ENCODE assay signal across 12 mouse cellular contexts in the genomic region with DNA sequence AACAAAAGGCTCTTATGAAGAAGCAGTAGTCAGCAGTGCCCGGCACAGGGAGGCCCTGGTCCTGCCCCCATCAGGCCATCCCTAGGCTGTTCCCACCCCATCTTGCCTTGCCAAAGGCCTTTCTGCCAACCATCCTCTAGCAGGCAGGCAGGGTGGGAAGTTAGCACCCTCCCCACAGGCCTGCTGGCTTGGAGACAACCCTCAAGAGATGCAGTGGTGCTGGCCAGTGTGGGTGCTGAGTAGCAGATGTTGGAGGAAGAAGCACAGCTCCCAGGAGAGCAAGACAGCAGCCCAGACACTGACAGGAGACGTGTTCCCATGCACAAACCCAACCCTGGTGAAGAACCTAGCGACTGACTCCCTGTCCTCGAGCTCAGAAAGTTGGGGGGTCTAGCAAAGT. TPM values are rescaled to one million over a fixed set of nuclear protein-coding genes. Genes with fewer than 3 reads are reported as not detected.
A peak's percentile ranks its signal among the peaks of the same experiment; 100 is the strongest.
DNase-seq lines count a peak whose midpoint lies in the region; ATAC-seq and TF ChIP-seq lines count a peak whose summit lies in the region.
"Had no signal": no experiment of that assay in that cellular context is flagged by ENCODE, and none has a peak within 500 bp of the region (broad histone marks: within the 10 kb centered on the region; RNA-seq: fewer than 3 reads in every experiment).

No protein-coding gene starts in this region.

- no peak for DNase-seq in kidney, adult 9 months
- peak; percentile 95 for DNase-seq in brain, adult 2 months (ENCODE audit: low read depth, low spot score)
- no peak for DNase-seq in hindbrain, embryonic 10.5 days (ENCODE audit: low spot score)
- no peak for DNase-seq in ovary, postnatal 14 days (ENCODE audit: low spot score)
- DNase-seq: adrenal gland, postnatal 14 days had no signal

- ATAC-seq in kidney, embryonic 14.5 days (ENCODE audit: low FRiP score, low TSS enrichment) = no peak
- no peak for ATAC-seq in midbrain, embryonic 15.5 days (replicated peaks)
- no peak for ATAC-seq in intestine, postnatal 0 days
- no peak for ATAC-seq in inflammation-experienced regulatory T-cells, adult 6 months

- H3K9ac ChIP-seq in kidney, embryonic 14.5 days (ENCODE audit: low read depth, low read length) = no peak overlapping the region; the same call in 1 of the 2 replicates
- no peak overlapping the region; the same call in 1 of the 2 replicates for H3K9ac ChIP-seq in midbrain, embryonic 15.5 days
- no peak overlapping the region for H3K9ac ChIP-seq in intestine, postnatal 0 days (ENCODE audit: low read depth, low read length)
- H3K9ac ChIP-seq: heart, embryonic 15.5 days had no signal

- peak overlapping the region; percentile 50; the same call in 1 of the 2 replicates for H3K4me2 ChIP-seq in kidney, embryonic 14.5 days (replicated peaks; ENCODE audit: low read depth, low read length)
- H3K4me2 ChIP-seq in midbrain, embryonic 15.5 days = peak overlapping the region; percentile 65
- H3K4me2 ChIP-seq in intestine, postnatal 0 days (replicated peaks; ENCODE audit: low read depth) = no peak overlapping the region

- H3K4me3 ChIP-seq in kidney, embryonic 14.5 days (ENCODE audit: low read length) = no peak overlapping the region
- H3K4me3 ChIP-seq in hindbrain, embryonic 10.5 days = peak overlapping the region; percentile 88
- peak overlapping the region; percentile 61 for H3K4me3 ChIP-seq in midbrain, embryonic 15.5 days
- no peak overlapping the region for H3K4me3 ChIP-seq in intestine, postnatal 0 days (ENCODE audit: low read depth, low read length)

- H3K36me3 ChIP-seq in kidney, embryonic 14.5 days (ENCODE audit: control insufficient read depth, insufficient read depth, low read length) = peaks cover 46% of the 10 kb centered on the region
- peaks cover 57% of the 10 kb centered on the region for H3K36me3 ChIP-seq in hindbrain, embryonic 10.5 days
- peaks cover 37% of the 10 kb centered on the region for H3K36me3 ChIP-seq in midbrain, embryonic 15.5 days (replicated peaks)
- H3K36me3 ChIP-seq in intestine, postnatal 0 days (ENCODE audit: control insufficient read depth, insufficient read depth) = peaks cover 15% of the 10 kb centered on the region
- H3K36me3 ChIP-seq: heart, embryonic 15.5 days had no signal

- 88% methylated on average over 4 of the region's 4 CpGs for WGBS in kidney, embryonic 14.5 days
- 79% methylated on average over 4 of the region's 4 CpGs for WGBS in hindbrain, embryonic 10.5 days
- WGBS in midbrain, embryonic 15.5 days = 70% methylated on average over 4 of the region's 4 CpGs
- 84% methylated on average over 4 of the region's 4 CpGs for WGBS in intestine, postnatal 0 days

- peaks cover 35% of the 10 kb centered on the region for H3K4me1 ChIP-seq in kidney, embryonic 14.5 days (ENCODE audit: control insufficient read depth, insufficient read depth, low read length)
- H3K4me1 ChIP-seq in hindbrain, embryonic 10.5 days (replicated peaks) = peaks cover 68% of the 10 kb centered on the region
- H3K4me1 ChIP-seq in midbrain, embryonic 15.5 days = peaks cover 51% of the 10 kb centered on the region
- 0 out of 2 replicates have a peak, but pooled peaks cover 3% of the 10 kb centered on the region for H3K4me1 ChIP-seq in intestine, postnatal 0 days (replicated peaks; ENCODE audit: control insufficient read depth, insufficient read depth, low read length)

- H3K27me3 ChIP-seq in kidney, embryonic 14.5 days (ENCODE audit: control insufficient read depth, insufficient read depth, low read length) = no peaks in the 10 kb centered on the region
- H3K27me3 ChIP-seq in hindbrain, embryonic 10.5 days (ENCODE audit: insufficient read depth, poor library complexity, severe bottlenecking) = no peaks in the 10 kb centered on the region; the same call in 1 of the 2 replicates
- H3K27me3 ChIP-seq in midbrain, embryonic 15.5 days (replicated peaks) = no peaks in the 10 kb centered on the region
- H3K27me3 ChIP-seq in intestine, postnatal 0 days (replicated peaks; ENCODE audit: control insufficient read depth, insufficient read depth, low read length) = peaks cover 7% of the 10 kb centered on the region
- H3K27me3 ChIP-seq: embryonic facial prominence, embryonic 15.5 days had no signal

- no peaks in the 10 kb centered on the region for H3K9me3 ChIP-seq in kidney, embryonic 14.5 days (ENCODE audit: control insufficient read depth, low read length)
- no peaks in the 10 kb centered on the region for H3K9me3 ChIP-seq in hindbrain, embryonic 10.5 days
- no peaks in the 10 kb centered on the region for H3K9me3 ChIP-seq in midbrain, embryonic 15.5 days
- H3K9me3 ChIP-seq in intestine, postnatal 0 days (ENCODE audit: control insufficient read depth) = no peaks in the 10 kb centered on the region
- H3K9me3 ChIP-seq: embryonic facial prominence, embryonic 15.5 days; heart, embryonic 15.5 days had no signal

- no peak overlapping the region for H3K27ac ChIP-seq in kidney, embryonic 14.5 days (ENCODE audit: low read depth, low read length)
- H3K27ac ChIP-seq in hindbrain, embryonic 10.5 days = peak overlapping the region; percentile 90
- H3K27ac ChIP-seq in midbrain, embryonic 15.5 days = peak overlapping the region; percentile 90; the same call in 1 of the 2 replicates
- no peak overlapping the region; the same call in 1 of the 2 replicates for H3K27ac ChIP-seq in intestine, postnatal 0 days (ENCODE audit: low read depth, low read length)
- H3K27ac ChIP-seq: embryonic facial prominence, embryonic 15.5 days; heart, embryonic 15.5 days; macrophage had no signal

- TF ChIP-seq CTCF in intestine, postnatal 0 days (IDR thresholded peaks at IDR 0.05; ENCODE audit: low read depth) = no peak

RNA-seq across cellular contexts. Expression of a gene that starts 5.3 kb away (rescaled TPM):
- polyA plus RNA-seq in kidney, embryonic 14.5 days (2014; fragmentation: Nextera tagmentation; extraction: Ambion mirVana) = 2.1 and 2.5 TPM in 2 replicates
- polyA plus RNA-seq in hindbrain, embryonic 10.5 days (2016; fragmentation: Nextera tagmentation; extraction: Ambion mirVana) = 3.3 and 4.3 TPM in 2 replicates
- polyA plus RNA-seq in midbrain, embryonic 15.5 days (2015; fragmentation: Nextera tagmentation; extraction: Ambion mirVana) = 7.6 and 8.4 TPM in 2 replicates
- 2.1 and 3.1 TPM in 2 replicates for polyA plus RNA-seq in intestine, postnatal 0 days (2015; fragmentation: Nextera tagmentation; extraction: Ambion mirVana)
- 1 to 10 TPM; 3.2 to 3.7 (median 3.7) TPM for polyA plus RNA-seq in inflammation-experienced regulatory T-cells, adult 6 months (2017; shearing (Covaris generic))

RNA-seq across cellular contexts. Expression of a gene that starts 13.0 kb away (rescaled TPM):
- 24.0 and 33.3 TPM in 2 replicates for polyA plus RNA-seq in kidney, embryonic 14.5 days (2014; fragmentation: Nextera tagmentation; extraction: Ambion mirVana)
- polyA plus RNA-seq in hindbrain, embryonic 10.5 days (2016; fragmentation: Nextera tagmentation; extraction: Ambion mirVana) = 7.8 and 12.5 TPM in 2 replicates
- polyA plus RNA-seq in midbrain, embryonic 15.5 days (2015; fragmentation: Nextera tagmentation; extraction: Ambion mirVana) = 1.5 and 1.9 TPM in 2 replicates
- polyA plus RNA-seq in intestine, postnatal 0 days (2015; fragmentation: Nextera tagmentation; extraction: Ambion mirVana) = 8.3 and 9.1 TPM in 2 replicates
- 1 to 10 TPM in 1 of 3 experiments, under 1 TPM in 1, not detected in 1; 0.23 to 1.3 TPM for polyA plus RNA-seq in inflammation-experienced regulatory T-cells, adult 6 months (2017; shearing (Covaris generic))
- polyA plus RNA-seq: macrophage had no signal

RNA-seq across cellular contexts. Expression of a gene that starts 13.2 kb away (rescaled TPM):
- polyA plus RNA-seq in kidney, embryonic 14.5 days (2014; fragmentation: Nextera tagmentation; extraction: Ambion mirVana) = 21.3 and 22.7 TPM in 2 replicates
- polyA plus RNA-seq in hindbrain, embryonic 10.5 days (2016; fragmentation: Nextera tagmentation; extraction: Ambion mirVana) = 26.0 and 30.1 TPM in 2 replicates
- 41.3 and 47.5 TPM in 2 replicates for polyA plus RNA-seq in midbrain, embryonic 15.5 days (2015; fragmentation: Nextera tagmentation; extraction: Ambion mirVana)
- polyA plus RNA-seq in intestine, postnatal 0 days (2015; fragmentation: Nextera tagmentation; extraction: Ambion mirVana) = 84.8 and 86.0 TPM in 2 replicates
- 10 to 100 TPM; 42.8 to 53.8 (median 53.3) TPM for polyA plus RNA-seq in inflammation-experienced regulatory T-cells, adult 6 months (2017; shearing (Covaris generic))

RNA-seq across cellular contexts. Expression of a gene that starts 13.4 kb away (rescaled TPM):
- polyA plus RNA-seq in kidney, embryonic 14.5 days (2014; fragmentation: Nextera tagmentation; extraction: Ambion mirVana) = 15.6 and 20.8 TPM in 2 replicates
- 55.0 and 75.5 TPM in 2 replicates for polyA plus RNA-seq in hindbrain, embryonic 10.5 days (2016; fragmentation: Nextera tagmentation; extraction: Ambion mirVana)
- polyA plus RNA-seq in midbrain, embryonic 15.5 days (2015; fragmentation: Nextera tagmentation; extraction: Ambion mirVana) = 155 and 165 TPM in 2 replicates
- 7.2 and 7.4 TPM in 2 replicates for polyA plus RNA-seq in intestine, postnatal 0 days (2015; fragmentation: Nextera tagmentation; extraction: Ambion mirVana)
- polyA plus RNA-seq in inflammation-experienced regulatory T-cells, adult 6 months (2017; shearing (Covaris generic)) = under 1 TPM; 0.43 to 0.92 (median 0.82) TPM

RNA-seq across cellular contexts. Expression of a gene that starts 46.2 kb away (rescaled TPM):
- 13.8 and 21.3 TPM in 2 replicates for polyA plus RNA-seq in kidney, embryonic 14.5 days (2014; fragmentation: Nextera tagmentation; extraction: Ambion mirVana)
- 26.0 and 31.7 TPM in 2 replicates for polyA plus RNA-seq in hindbrain, embryonic 10.5 days (2016; fragmentation: Nextera tagmentation; extraction: Ambion mirVana)
- 47.5 and 49.0 TPM in 2 replicates for polyA plus RNA-seq in midbrain, embryonic 15.5 days (2015; fragmentation: Nextera tagmentation; extraction: Ambion mirVana)
- polyA plus RNA-seq in intestine, postnatal 0 days (2015; fragmentation: Nextera tagmentation; extraction: Ambion mirVana) = 10.0 and 11.7 TPM in 2 replicates
- polyA plus RNA-seq in inflammation-experienced regulatory T-cells, adult 6 months (2017; shearing (Covaris generic)) = 10 to 100 TPM in 1 of 3 experiments, 1 to 10 TPM in 2; 3.5 to 10.2 (median 6.9) TPM

Comparison
In these comparisons a context has a peak if more than half of its experiments do, and no peak if none do; other contexts are left out.
1. H3K27ac ChIP-seq: peak in hindbrain, embryonic 10.5 days (single experiment) and midbrain, embryonic 15.5 days (single experiment); none in kidney, embryonic 14.5 days (single experiment) and intestine, postnatal 0 days (single experiment).
2. H3K4me3 ChIP-seq: peak in hindbrain, embryonic 10.5 days (single experiment) and midbrain, embryonic 15.5 days (single experiment); none in kidney, embryonic 14.5 days (single experiment) and intestine, postnatal 0 days (single experiment).